Mouse (Mus musculus) right cerebral cortex, postnatal 14 days (tissue): Measurements from ENCODE around the gene Vmn1r58.
"Not testable (repeated sequence)": the region's sequence is repeated elsewhere in the genome, so short reads cannot be mapped to it uniquely, and the experiment has no call there.

ENCODE experiments used
- DNase-seq: peaks from one replicate; pipeline ENCODE4 v3.0.0; 2022

The Vmn1r58 gene

GRCm38 (mm10) chr7:5413296-5413695, at the start of gene Vmn1r58:
TSS of gene Vmn1r58 (minus strand) at chr7:5413396.
- DNase-seq = not testable (repeated sequence)

- no peak for DNase-seq
These were observed 43.5 kb upstream of the Vmn1r58 start, which contains the start of gene Vmn1r59 for GRCm38 (mm10) chr7:5456674-5457073. TSS of gene Vmn1r59 (minus strand) at chr7:5456774.

DNA sequence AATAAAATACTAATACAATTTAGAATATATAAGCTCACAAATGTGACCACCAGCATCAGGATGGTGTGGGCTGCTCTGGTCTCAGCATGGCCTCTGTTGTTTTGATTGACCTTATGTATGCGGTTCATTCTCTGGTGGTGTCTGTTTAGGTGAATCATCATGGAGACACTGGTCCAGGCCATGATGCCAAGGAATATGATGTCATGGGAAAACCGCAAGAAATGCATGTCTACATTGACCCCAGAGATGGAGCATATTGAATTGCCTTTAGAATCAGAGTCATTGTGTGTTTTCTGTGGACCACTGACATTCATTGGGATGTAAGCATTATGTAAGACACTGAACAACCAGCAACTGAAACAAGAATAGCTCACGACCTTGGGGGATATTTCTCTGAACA, 40.8 kb upstream of the Vmn1r58 start:
- DNase-seq = not testable (repeated sequence)

- no peak for DNase-seq
These were observed 35.4 kb upstream of the Vmn1r58 start for GRCm38 (mm10) chr7:5448627-5449026.

GRCm38 (mm10) chr7:5406201-5406600, 7.0 kb downstream of the Vmn1r58 start:
- no peak for DNase-seq

- no peak for DNase-seq
These were observed 46.5 kb downstream of the Vmn1r58 start for GRCm38 (mm10) chr7:5366724-5367123.

GRCm38 (mm10) chr7:5363599-5363998, 49.6 kb downstream of the Vmn1r58 start:
- DNase-seq = no peak
